Mouse (Mus musculus): ENCODE data around the gene Ptdss2. TPM values are rescaled to one million over a fixed set of nuclear protein-coding genes. Genes with fewer than 3 reads are reported as not detected.

Ptdss2 gene
- polyA plus RNA-seq, 1 experiment: 62.4 TPM

GRCm38 (mm10) chr7:141206182-141206937 lies 84.2 kb downstream of the Ptdss2 start:
- DNase-seq (ENCODE audit: extremely low spot score in 1 of 2, low spot score in 1 of 2): no peak

Other genes starting within 250 kb of the Ptdss2 start
- gene Psmd13, start 240.4 kb upstream of the Ptdss2 start, polyA plus RNA-seq (2012; rRNA removed): 92.8 and 99.7 TPM in 2 replicates
- gene Sirt3, start 240.1 kb upstream of the Ptdss2 start, polyA plus RNA-seq (2012; rRNA removed): 116 and 137 TPM in 2 replicates
- 0.57 and 0.76 TPM in 2 replicates for gene Cox8b, start 221.9 kb upstream of the Ptdss2 start, polyA plus RNA-seq (2012; rRNA removed)
- 0.17 and 0.18 TPM in 2 replicates for gene Nlrp6, start 201.5 kb upstream of the Ptdss2 start, polyA plus RNA-seq (2012; rRNA removed)
- 6.9 and 7.1 TPM in 2 replicates for gene Pgghg, start 181.0 kb upstream of the Ptdss2 start, polyA plus RNA-seq (2012; rRNA removed)
- gene Ifitm5, start 172.1 kb upstream of the Ptdss2 start, polyA plus RNA-seq (2012; rRNA removed): 0.15 TPM in 1 of 2 replicates, not detected in the other
- not detected in 2 replicates for gene Gm45717, start 166.4 kb upstream of the Ptdss2 start, polyA plus RNA-seq (2012; rRNA removed)
- 46.6 and 48.9 TPM in 2 replicates for gene Ifitm2, start 166.4 kb upstream of the Ptdss2 start, polyA plus RNA-seq (2012; rRNA removed)
- gene Ifitm1, start 155.2 kb upstream of the Ptdss2 start, polyA plus RNA-seq (2012; rRNA removed): 28.8 and 33.2 TPM in 2 replicates
- gene Ifitm3, start 111.6 kb upstream of the Ptdss2 start, polyA plus RNA-seq (2012; rRNA removed): 72.6 and 82.1 TPM in 2 replicates
- gene Ifitm6, start 104.5 kb upstream of the Ptdss2 start, polyA plus RNA-seq (2012; rRNA removed): 0.86 and 1.0 TPM in 2 replicates
- gene Gm17387, start 93.3 kb upstream of the Ptdss2 start, polyA plus RNA-seq (2012; rRNA removed): not detected in 2 replicates
- 99.1 and 103 TPM in 2 replicates for gene B4galnt4, start 61.3 kb upstream of the Ptdss2 start, polyA plus RNA-seq (2012; rRNA removed)
- gene Pkp3, start 44.2 kb upstream of the Ptdss2 start, polyA plus RNA-seq (2012; rRNA removed): 0.11 and 0.22 TPM in 2 replicates
- 3.7 and 4.0 TPM in 2 replicates for gene Sigirr, start 21.8 kb upstream of the Ptdss2 start, polyA plus RNA-seq (2012; rRNA removed)
- 0.08 and 0.10 TPM in 2 replicates for gene Ano9, start 4.6 kb upstream of the Ptdss2 start, polyA plus RNA-seq (2012; rRNA removed)
- 34.5 and 36.4 TPM in 2 replicates for gene Rnh1, start 50.5 kb downstream of the Ptdss2 start, polyA plus RNA-seq (2012; rRNA removed)
- gene Hras, start 71.6 kb downstream of the Ptdss2 start, polyA plus RNA-seq (2012; rRNA removed): 243 and 245 TPM in 2 replicates
- gene Lrrc56, start 71.8 kb downstream of the Ptdss2 start, polyA plus RNA-seq (2012; rRNA removed): 4.8 and 5.5 TPM in 2 replicates
- 0.17 and 0.20 TPM in 2 replicates for gene Lmntd2, start 91.7 kb downstream of the Ptdss2 start, polyA plus RNA-seq (2012; rRNA removed)
- 1.8 and 2.3 TPM in 2 replicates for gene Rassf7, start 93.5 kb downstream of the Ptdss2 start, polyA plus RNA-seq (2012; rRNA removed)
- gene Phrf1, start 106.4 kb downstream of the Ptdss2 start, polyA plus RNA-seq (2012; rRNA removed): 31.0 and 35.1 TPM in 2 replicates
- 7.7 and 8.6 TPM in 2 replicates for gene Irf7, start 144.1 kb downstream of the Ptdss2 start, polyA plus RNA-seq (2012; rRNA removed)
- not detected in 2 replicates for gene Cdhr5, start 154.4 kb downstream of the Ptdss2 start, polyA plus RNA-seq (2012; rRNA removed)
- gene Sct, start 156.8 kb downstream of the Ptdss2 start, polyA plus RNA-seq (2012; rRNA removed): 12.4 and 29.9 TPM in 2 replicates
- 0.44 and 0.48 TPM in 2 replicates for gene Drd4, start 169.6 kb downstream of the Ptdss2 start, polyA plus RNA-seq (2012; rRNA removed)
- 43.0 and 43.8 TPM in 2 replicates for gene Deaf1, start 205.3 kb downstream of the Ptdss2 start, polyA plus RNA-seq (2012; rRNA removed)
- 60.4 and 64.8 TPM in 2 replicates for gene Tmem80, start 205.4 kb downstream of the Ptdss2 start, polyA plus RNA-seq (2012; rRNA removed)
- gene Eps8l2, start 216.5 kb downstream of the Ptdss2 start, polyA plus RNA-seq (2012; rRNA removed): 4.4 and 5.5 TPM in 2 replicates